Mouse (Mus musculus) right cerebral cortex, postnatal 10 days (tissue): ENCODE measurements around the gene Vmn1r209.
"Not testable (repeated sequence)": the region's sequence is repeated elsewhere in the genome, so short reads cannot be mapped to it uniquely, and the experiment has no call there.

Experiments used
- DNase-seq, 2 experiments: peaks; one replicate each; pipeline ENCODE4 v3.0.0; 2021; ENCODE audit warnings: low spot score in 2 of 2

The Vmn1r209 gene

DNA sequence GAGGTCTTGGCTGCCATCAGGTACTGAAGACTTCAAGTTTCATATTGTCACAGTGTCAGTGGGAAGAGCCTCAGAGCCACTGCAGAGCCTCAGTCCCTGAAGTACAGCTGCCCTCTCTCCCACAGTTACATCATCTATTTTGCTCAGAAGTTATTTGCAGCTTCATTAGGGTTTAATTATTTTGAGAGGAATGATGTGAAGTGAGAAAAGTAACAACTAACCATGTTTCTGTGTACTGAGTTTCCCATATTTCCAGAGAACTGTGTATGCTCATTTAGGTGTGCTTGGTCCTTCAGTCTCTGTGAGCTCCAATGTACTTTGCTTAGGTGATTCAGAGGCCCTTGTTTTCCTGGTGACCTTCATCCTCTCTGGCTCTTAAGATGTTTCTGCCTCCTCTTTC lies at the start of gene Vmn1r209:
Gene Vmn1r209, minus strand, starts transcription at position 101 of the 400 bp plus-strand sequence.
- not testable (repeated sequence) for DNase-seq

GRCm38 (mm10) chr13:22857461-22857860 lies 48.0 kb upstream of the Vmn1r209 start, which contains the start of gene Vmn1r211:
Gene Vmn1r211, minus strand, starts transcription at chr13:22857561.
- DNase-seq: no peak

GRCm38 (mm10) chr13:22854760-22855159 lies 45.3 kb upstream of the Vmn1r209 start:
- DNase-seq: no peak

- no peak for DNase-seq
Observed at GRCm38 (mm10) chr13:22846798-22847197, 37.3 kb upstream of the Vmn1r209 start.

- DNase-seq: not testable (repeated sequence)
Observed at GRCm38 (mm10) chr13:22844304-22844703, 34.8 kb upstream of the Vmn1r209 start.

- no peak for DNase-seq
Observed at GRCm38 (mm10) chr13:22831248-22831647, 21.8 kb upstream of the Vmn1r209 start, which contains the start of gene Vmn1r210. Gene Vmn1r210, minus strand, starts transcription at chr13:22831348.

DNA sequence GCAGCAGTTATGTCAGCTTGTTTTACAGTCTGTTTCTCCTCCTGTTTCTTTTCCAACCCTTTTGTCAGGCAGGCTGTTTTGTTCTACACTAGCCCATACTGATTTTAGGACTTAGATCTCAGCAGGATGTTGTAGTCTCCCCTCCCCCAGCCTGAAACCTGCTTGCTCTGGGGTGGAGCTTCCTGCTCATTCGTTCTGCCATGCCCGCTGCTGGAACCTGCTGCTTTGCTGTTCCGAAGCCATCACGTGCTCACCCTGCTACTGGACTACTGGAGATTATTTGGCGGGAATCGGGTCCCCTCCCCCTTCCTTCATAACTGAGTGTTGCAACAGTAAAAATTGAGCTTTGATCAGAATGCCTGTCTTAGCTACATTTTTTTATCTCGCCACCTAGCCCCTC lies 19.9 kb upstream of the Vmn1r209 start:
- not testable (repeated sequence) for DNase-seq

DNA sequence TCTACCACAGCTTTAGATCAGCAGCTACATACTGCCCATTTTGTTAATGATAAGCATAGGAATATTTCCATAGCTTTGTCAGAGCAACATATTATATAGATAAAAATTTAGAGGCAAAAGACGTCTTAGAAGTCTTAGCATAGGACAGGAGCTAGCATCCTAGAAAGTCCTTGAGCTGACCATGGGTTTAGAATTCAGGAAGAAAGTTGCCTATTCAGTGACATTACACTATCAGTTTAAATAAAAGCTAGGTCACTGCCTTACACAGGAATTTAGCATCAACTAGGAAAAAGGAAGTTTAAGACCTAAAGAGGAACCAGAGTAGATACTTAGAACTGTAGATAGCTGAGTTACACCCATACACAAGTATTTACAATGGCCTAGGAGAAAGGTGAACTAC lies 12.1 kb upstream of the Vmn1r209 start:
- not testable (repeated sequence) for DNase-seq

GRCm38 (mm10) chr13:22788096-22788495 lies 21.4 kb downstream of the Vmn1r209 start:
- DNase-seq: not testable (repeated sequence)

DNA sequence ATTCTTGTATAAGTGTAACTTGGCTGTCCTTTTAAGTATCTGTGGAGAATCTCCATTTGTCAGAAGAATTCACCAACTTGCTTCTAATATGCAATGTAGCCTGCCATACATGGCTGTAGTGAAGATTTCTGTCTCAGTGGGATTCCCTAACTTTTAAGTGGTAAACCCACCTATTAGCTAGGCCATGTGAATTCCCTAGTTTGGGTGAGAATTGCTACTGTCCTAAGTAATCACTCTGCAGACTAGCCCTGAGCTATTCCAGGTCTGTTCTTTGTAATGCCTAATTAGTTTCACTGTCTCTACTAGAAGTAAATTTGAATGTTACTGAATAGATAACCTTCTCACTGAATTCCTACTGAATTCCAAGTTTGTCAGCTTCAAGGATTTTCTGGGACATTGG lies 25.3 kb downstream of the Vmn1r209 start:
- not testable (repeated sequence) for DNase-seq

- DNase-seq: not testable (repeated sequence)
Observed at GRCm38 (mm10) chr13:22777300-22777699, 32.2 kb downstream of the Vmn1r209 start, which contains the start of gene Vmn1r208. Gene Vmn1r208, minus strand, starts transcription at chr13:22777400.

DNA sequence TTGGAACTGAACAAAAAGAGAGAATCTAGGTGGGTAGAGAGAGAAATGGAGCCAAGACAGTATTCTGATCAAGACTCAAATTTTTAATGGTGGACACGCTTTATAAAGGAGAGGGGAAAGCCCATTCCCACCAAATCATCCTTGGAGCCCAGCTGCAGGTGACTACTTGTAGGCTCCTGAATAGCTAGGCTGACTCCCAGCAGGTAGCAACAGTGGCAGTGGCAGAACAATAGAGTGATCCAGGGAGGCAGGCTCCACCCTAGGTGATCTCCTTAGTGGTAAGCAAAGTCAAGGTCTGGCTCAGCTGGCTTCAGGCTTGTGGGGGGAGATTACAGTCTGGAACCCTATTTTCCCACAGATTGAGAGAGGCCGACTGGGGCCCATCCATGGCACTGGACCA lies 37.9 kb downstream of the Vmn1r209 start:
- DNase-seq: not testable (repeated sequence)
